8 mouse cellular contexts compared by ENCODE assay signal in genomic region chr10:127512813-127513212, GRCm38 (mm10). TPM values are rescaled to one million over a fixed set of nuclear protein-coding genes. Genes with fewer than 3 reads are reported as not detected.
A peak's percentile ranks its signal among the peaks of the same experiment; 100 is the strongest.
DNase-seq lines count a peak whose midpoint lies in the region; ATAC-seq and TF ChIP-seq lines count a peak whose summit lies in the region.

No protein-coding gene starts in this region.

- no peak for TF ChIP-seq POLR2A in lung, adult 2 months (IDR thresholded peaks at IDR 0.05; ENCODE audit: borderline replicate concordance, extremely low read depth, low read depth, low read length)

- H3K27me3 ChIP-seq in forebrain, embryonic 16.5 days (replicated peaks; ENCODE audit: control insufficient read depth, insufficient read depth, low read length) = peaks cover 13% of the 10 kb centered on the region
- H3K27me3 ChIP-seq in neural tube, embryonic 15.5 days (replicated peaks) = peaks cover 25% of the 10 kb centered on the region

- under 1% methylated on average over 27 of the region's 27 CpGs for WGBS in forebrain, embryonic 16.5 days
- WGBS in lung, adult 2 months = under 1% methylated on average over 27 of the region's 27 CpGs
- under 1% methylated on average over 27 of the region's 27 CpGs for WGBS in neural tube, embryonic 15.5 days

- DNase-seq in ES-E14 (ENCODE audit: low read depth, low spot score) = peak; percentile 87
- peak; percentile 90 to 98 for DNase-seq in cerebellum, adult 18-20 months
- DNase-seq in heart, postnatal 36 days = peak; percentile 97
- peak; percentile 94 to 98 for DNase-seq in layer of hippocampus, adult 2 months (ENCODE audit: low spot score in 2 of 2)
- peak; percentile 95 for DNase-seq in lung, adult 2 months
- peak; percentile 96 for DNase-seq in testis, postnatal 10 days (ENCODE audit: low spot score)

- in situ Hi-C loops in ES-E14 (cut with MboI; ENCODE audit: low sequenced_read_pairs in 2 of 2, unreplicated experiment in 2 of 2) = no loop called here

- peak overlapping the region; percentile 27 for H3K9ac ChIP-seq in ES-E14 (ENCODE audit: insufficient read depth, low read depth, low read length, poor library complexity, severe bottlenecking)
- H3K9ac ChIP-seq in forebrain, embryonic 16.5 days (replicated peaks; ENCODE audit: low read depth, low read length) = peak overlapping the region; percentile 87
- peak overlapping the region; percentile 70; the same call in 1 of the 2 replicates for H3K9ac ChIP-seq in neural tube, embryonic 15.5 days (replicated peaks)

- H3K36me3 ChIP-seq in ES-E14 (ENCODE audit: control insufficient read depth, insufficient read depth, low read length, poor library complexity, severe bottlenecking) = peaks cover 10% of the 10 kb centered on the region
- peaks cover 2% of the 10 kb centered on the region; the same call in 1 of the 2 replicates for H3K36me3 ChIP-seq in forebrain, embryonic 16.5 days (ENCODE audit: control insufficient read depth, insufficient read depth)
- H3K36me3 ChIP-seq in neural tube, embryonic 15.5 days = peaks cover under 1% of the 10 kb centered on the region; the same call in 1 of the 2 replicates

- peak; percentile 100; the same call in 1 of the 2 replicates for TF ChIP-seq CTCF in layer of hippocampus, adult 2 months (conservative IDR thresholded peaks at IDR 0.05)
- peak; percentile 97 for TF ChIP-seq CTCF in lung, adult 2 months (IDR thresholded peaks at IDR 0.05; ENCODE audit: insufficient read depth, low read length)

- H3K4me3 ChIP-seq in ES-E14 (ENCODE audit: insufficient read depth in 1 of 2, low read depth in 1 of 2, low read length in 2 of 2, poor library complexity in 1 of 2, severe bottlenecking in 1 of 2) = peak overlapping the region; percentile 7 to 38; a peak in 3 of 4 replicates
- H3K4me3 ChIP-seq in forebrain, embryonic 16.5 days (replicated peaks; ENCODE audit: low read length) = peak overlapping the region; percentile 24; the same call in 1 of the 2 replicates
- peak overlapping the region; percentile 34; the same call in 1 of the 2 replicates for H3K4me3 ChIP-seq in layer of hippocampus, adult 2 months
- H3K4me3 ChIP-seq in lung, adult 2 months (replicated peaks; ENCODE audit: extremely low read depth, low read depth, low read length) = no peak overlapping the region
- no peak overlapping the region for H3K4me3 ChIP-seq in neural tube, embryonic 15.5 days (replicated peaks)

- H3K4me1 ChIP-seq in ES-E14 (ENCODE audit: control insufficient read depth in 2 of 2, insufficient read depth in 2 of 2, low read length in 2 of 2, poor library complexity in 1 of 2) = peaks cover 6 to 55% of the 10 kb centered on the region in 2 experiments
- H3K4me1 ChIP-seq in forebrain, embryonic 16.5 days (replicated peaks; ENCODE audit: control insufficient read depth, insufficient read depth, low read length) = peaks cover 68% of the 10 kb centered on the region
- H3K4me1 ChIP-seq in lung, adult 2 months (ENCODE audit: control insufficient read depth, insufficient read depth, low read length) = peaks cover 5% of the 10 kb centered on the region
- peaks cover 98% of the 10 kb centered on the region for H3K4me1 ChIP-seq in neural tube, embryonic 15.5 days

- H3K4me2 ChIP-seq in forebrain, embryonic 16.5 days (ENCODE audit: low read length) = peak overlapping the region; percentile 98
- peak overlapping the region; percentile 69 for H3K4me2 ChIP-seq in neural tube, embryonic 15.5 days

- no peaks in the 10 kb centered on the region for H3K9me3 ChIP-seq in ES-E14 (ENCODE audit: control insufficient read depth, insufficient read depth, low read depth, low read length)
- H3K9me3 ChIP-seq in forebrain, embryonic 16.5 days (ENCODE audit: control insufficient read depth, low read length) = no peaks in the 10 kb centered on the region
- no peaks in the 10 kb centered on the region for H3K9me3 ChIP-seq in neural tube, embryonic 15.5 days (replicated peaks)

- H3K27ac ChIP-seq in ES-E14 (ENCODE audit: insufficient read depth, low read depth, low read length, poor library complexity, severe bottlenecking) = no peak overlapping the region
- H3K27ac ChIP-seq in forebrain, embryonic 16.5 days (ENCODE audit: low read length) = peak overlapping the region; percentile 99
- peak overlapping the region; percentile 99 for H3K27ac ChIP-seq in layer of hippocampus, adult 2 months
- peak overlapping the region; percentile 92 for H3K27ac ChIP-seq in neural tube, embryonic 15.5 days (replicated peaks)

- intact Hi-C loops in heart, postnatal 36 days (cut with DNase I) = loop anchor here (1.0 kb wide), 1 partner anchor 23 kb away; no protein-coding TSS in a partner anchor

- ATAC-seq in forebrain, embryonic 16.5 days = peak; percentile 24
- ATAC-seq in neural tube, embryonic 15.5 days (ENCODE audit: low FRiP score) = peak; percentile 30; the same call in 1 of the 2 replicates

TF ChIP-seq in ES-E14, 5 proteins besides CTCF, POLR2A, EP300 and RAD21:
- TF ChIP-seq CHD2 (IDR thresholded peaks at IDR 0.05; ENCODE audit: low read depth, low read length) = no peak
- TF ChIP-seq ZC3H11A (IDR thresholded peaks at IDR 0.05; ENCODE audit: borderline replicate concordance, low read depth, low read length) = peak; percentile 63; the same call in 1 of the 2 replicates
- peak; percentile 76 for TF ChIP-seq HCFC1 (IDR thresholded peaks at IDR 0.05; ENCODE audit: borderline replicate concordance, insufficient read depth, low read length)
- 0 out of 2 replicates have a peak, but pooled peaks have one; percentile 40 for TF ChIP-seq ZNF384 (IDR thresholded peaks at IDR 0.05; ENCODE audit: low read depth, low read length)
- no peak for TF ChIP-seq MAFK (IDR thresholded peaks at IDR 0.05; ENCODE audit: insufficient read depth, low read depth, low read length)

RNA-seq across cellular contexts. Expression of gene Ndufa4l2, which starts 2.0 kb away (rescaled TPM):
- total RNA-seq in ES-E14 (2012; rRNA removed) = 5.8 and 22.6 TPM in 2 replicates
- 17.6 and 21.3 TPM in 2 replicates for polyA plus RNA-seq in forebrain, embryonic 16.5 days (2015; fragmentation: Nextera tagmentation; extraction: Ambion mirVana)
- total RNA-seq in heart, postnatal 36 days (2021) = 10 to 100 TPM; 26.0 to 27.6 TPM
- total RNA-seq in layer of hippocampus, adult 2 months (2021) = 1 to 10 TPM; 3.5 to 3.7 TPM
- polyA plus RNA-seq in lung, adult 2 months (2012; rRNA removed) = 107 and 124 TPM in 2 replicates
- 17.8 and 22.5 TPM in 2 replicates for polyA plus RNA-seq in neural tube, embryonic 15.5 days (2015; fragmentation: Nextera tagmentation; extraction: Ambion mirVana)

RNA-seq across cellular contexts. Expression of gene Shmt2, which starts 9.4 kb away (rescaled TPM):
- total RNA-seq in ES-E14 (2012; rRNA removed) = 169 and 266 TPM in 2 replicates
- 78.9 and 80.4 TPM in 2 replicates for polyA plus RNA-seq in forebrain, embryonic 16.5 days (2015; fragmentation: Nextera tagmentation; extraction: Ambion mirVana)
- 10 to 100 TPM; 43.8 to 44.3 TPM for total RNA-seq in heart, postnatal 36 days (2021)
- total RNA-seq in layer of hippocampus, adult 2 months (2021) = 10 to 100 TPM; 25.4 to 27.6 TPM
- polyA plus RNA-seq in lung, adult 2 months (2012; rRNA removed) = 40.3 and 57.7 TPM in 2 replicates
- 50.4 and 69.9 TPM in 2 replicates for polyA plus RNA-seq in neural tube, embryonic 15.5 days (2015; fragmentation: Nextera tagmentation; extraction: Ambion mirVana)

RNA-seq across cellular contexts. Expression of gene Stac3, which starts 11.3 kb away (rescaled TPM):
- 1.1 and 2.4 TPM in 2 replicates for total RNA-seq in ES-E14 (2012; rRNA removed)
- 0.98 and 1.8 TPM in 2 replicates for polyA plus RNA-seq in forebrain, embryonic 16.5 days (2015; fragmentation: Nextera tagmentation; extraction: Ambion mirVana)
- total RNA-seq in heart, postnatal 36 days (2021) = under 1 TPM; 0.51 to 0.64 TPM
- 1 to 10 TPM; 2.4 to 8.1 TPM for total RNA-seq in layer of hippocampus, adult 2 months (2021)
- 1.5 and 5.8 TPM in 2 replicates for polyA plus RNA-seq in lung, adult 2 months (2012; rRNA removed)
- 1.9 and 2.9 TPM in 2 replicates for polyA plus RNA-seq in neural tube, embryonic 15.5 days (2015; fragmentation: Nextera tagmentation; extraction: Ambion mirVana)

RNA-seq across cellular contexts. Expression of gene Nxph4, which starts 21.5 kb away (rescaled TPM):
- total RNA-seq in ES-E14 (2012; rRNA removed) = 0.76 and 1.6 TPM in 2 replicates
- 32.5 and 36.0 TPM in 2 replicates for polyA plus RNA-seq in forebrain, embryonic 16.5 days (2015; fragmentation: Nextera tagmentation; extraction: Ambion mirVana)
- total RNA-seq in heart, postnatal 36 days (2021) = under 1 TPM; 0.28 to 0.41 TPM
- 1 to 10 TPM; 1.2 to 1.6 TPM for total RNA-seq in layer of hippocampus, adult 2 months (2021)
- polyA plus RNA-seq in lung, adult 2 months (2012; rRNA removed) = 0.23 and 0.24 TPM in 2 replicates
- polyA plus RNA-seq in neural tube, embryonic 15.5 days (2015; fragmentation: Nextera tagmentation; extraction: Ambion mirVana) = 80.4 and 102 TPM in 2 replicates

Comparison
In these comparisons a context has a peak if more than half of its experiments do, and no peak if none do; other contexts are left out.
1. H3K4me3 ChIP-seq: peak in ES-E14 (2 of 2), forebrain, embryonic 16.5 days (single experiment) and layer of hippocampus, adult 2 months (single experiment); none in lung, adult 2 months (single experiment) and neural tube, embryonic 15.5 days (single experiment).
2. H3K9ac ChIP-seq: peak in every context shown above with its lines; median percentile 87 in forebrain, embryonic 16.5 days; 70 in neural tube, embryonic 15.5 days; 27 in ES-E14.
3. Peak in every context shown above with its lines, with median percentiles within 50 percentile points of each other: DNase-seq.